Mouse (Mus musculus) heart, postnatal 0 days (tissue): ENCODE measurements at regions not wholly inside any gene's neighbourhood (a gene's known extent, or its start where the extent isn't known, plus 50 kb on each side); places are given as distances from the start of the nearest gene placed in this dataset.

Experiments
- CTCF ChIP-seq: IDR thresholded peaks from 2 replicates; pipeline ENCODE4 v1.5.1; 2016; ENCODE audit warnings: antibody characterized with exemption, control low read depth, low read depth
- EP300 ChIP-seq: IDR thresholded peaks from 2 replicates; pipeline ENCODE4 v1.6.1; 2016; ENCODE audit warnings: antibody characterized with exemption, low read depth

GRCm38 (mm10) chr12:94674925-94675324 is 1017.1 kb upstream of the Flrt2 start:
- TF ChIP-seq CTCF (no peak), EP300 (no peak)
